ENCODE assay signal across 21 mouse cellular contexts in the genomic region with DNA sequence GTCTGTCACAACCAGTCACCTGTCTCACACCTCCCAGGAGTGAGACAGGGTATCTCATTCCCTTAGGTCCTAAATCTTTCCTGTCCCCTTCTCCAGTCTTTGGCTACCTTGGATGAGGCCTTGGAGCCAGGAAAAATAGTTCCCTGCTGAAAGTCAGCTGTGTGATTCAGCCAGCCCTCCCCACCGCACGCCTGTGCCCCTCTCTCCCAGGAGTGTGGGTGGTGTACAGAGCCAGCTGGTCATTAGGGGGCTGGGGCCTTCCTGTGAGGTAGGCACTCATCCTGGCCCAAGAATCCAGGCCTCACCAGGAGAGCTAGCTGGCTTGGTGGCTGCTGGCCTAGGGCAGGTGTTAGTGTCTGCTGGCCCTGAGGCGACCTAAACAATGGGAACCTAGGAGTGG. TPM values are rescaled to one million over a fixed set of nuclear protein-coding genes. Genes with fewer than 3 reads are reported as not detected.
DNase-seq lines count a peak whose midpoint lies in the region; ATAC-seq lines count a peak whose summit lies in the region.
"Had no signal": no experiment of that assay in that cellular context is flagged by ENCODE, and none has a peak within 500 bp of the region (broad histone marks: within the 10 kb centered on the region; RNA-seq: fewer than 3 reads in every experiment).

No protein-coding gene starts in this region.

- no peak overlapping the region for H3K4me2 ChIP-seq in heart, embryonic 12.5 days
- H3K4me2 ChIP-seq in liver, embryonic 12.5 days = no peak overlapping the region
- H3K4me2 ChIP-seq in stomach, embryonic 15.5 days = no peak overlapping the region
- H3K4me2 ChIP-seq: heart, embryonic 15.5 days; lung, embryonic 15.5 days; neural tube, embryonic 15.5 days had no signal

- 81% methylated on average over 3 of the region's 3 CpGs for WGBS in heart, embryonic 12.5 days
- 74% methylated on average over 3 of the region's 3 CpGs for WGBS in liver, embryonic 12.5 days (ENCODE audit: insufficient replicate concordance)
- WGBS in stomach, embryonic 15.5 days = 77% methylated on average over 3 of the region's 3 CpGs

- no peaks in the 10 kb centered on the region for H3K9me3 ChIP-seq in heart, embryonic 12.5 days (replicated peaks)
- H3K9me3 ChIP-seq in liver, embryonic 12.5 days (replicated peaks) = no peaks in the 10 kb centered on the region
- no peaks in the 10 kb centered on the region for H3K9me3 ChIP-seq in stomach, embryonic 15.5 days
- H3K9me3 ChIP-seq: heart, embryonic 15.5 days; lung, embryonic 15.5 days; neural tube, embryonic 15.5 days had no signal

- H3K4me3 ChIP-seq in heart, embryonic 12.5 days = no peak overlapping the region
- no peak overlapping the region for H3K4me3 ChIP-seq in liver, embryonic 12.5 days
- H3K4me3 ChIP-seq in brown adipose tissue, adult 24 weeks (ENCODE audit: insufficient read depth, low read depth, low read length) = no peak overlapping the region
- H3K4me3 ChIP-seq in stomach, embryonic 15.5 days (replicated peaks) = no peak overlapping the region
- H3K4me3 ChIP-seq: heart, embryonic 15.5 days; lung, embryonic 15.5 days; neural tube, embryonic 15.5 days had no signal

- intact Hi-C loops in heart, postnatal 25 days (cut with DNase I) = no loop called here

- peak overlapping the region; percentile 52; the same call in 1 of the 2 replicates for H3K27ac ChIP-seq in heart, embryonic 12.5 days (ENCODE audit: poor library complexity, severe bottlenecking)
- H3K27ac ChIP-seq in liver, embryonic 12.5 days = peak overlapping the region; percentile 17; the same call in 1 of the 2 replicates
- H3K27ac ChIP-seq in brown adipose tissue, adult 24 weeks (replicated peaks; ENCODE audit: low read depth, low read length) = peak overlapping the region; percentile 67
- peak overlapping the region; percentile 90; the same call in 1 of the 2 replicates for H3K27ac ChIP-seq in stomach, embryonic 15.5 days
- H3K27ac ChIP-seq: lung, embryonic 15.5 days; neural tube, embryonic 15.5 days had no signal

- H3K36me3 ChIP-seq in heart, embryonic 12.5 days = peaks cover 81% of the 10 kb centered on the region
- peaks cover 86% of the 10 kb centered on the region for H3K36me3 ChIP-seq in liver, embryonic 12.5 days
- peaks cover 42% of the 10 kb centered on the region for H3K36me3 ChIP-seq in stomach, embryonic 15.5 days

- peaks cover 29% of the 10 kb centered on the region for H3K4me1 ChIP-seq in heart, embryonic 12.5 days (replicated peaks)
- peaks cover 35% of the 10 kb centered on the region for H3K4me1 ChIP-seq in liver, embryonic 12.5 days
- H3K4me1 ChIP-seq in brown adipose tissue, adult 24 weeks (ENCODE audit: control insufficient read depth, insufficient read depth, insufficient read length, low read length) = peaks cover 26% of the 10 kb centered on the region
- 0 out of 2 replicates have a peak, but pooled peaks cover 16% of the 10 kb centered on the region for H3K4me1 ChIP-seq in stomach, embryonic 15.5 days
- H3K4me1 ChIP-seq: lung, embryonic 15.5 days had no signal

- H3K27me3 ChIP-seq in heart, embryonic 12.5 days (replicated peaks) = no peaks in the 10 kb centered on the region
- no peaks in the 10 kb centered on the region for H3K27me3 ChIP-seq in liver, embryonic 12.5 days (replicated peaks)
- H3K27me3 ChIP-seq in stomach, embryonic 15.5 days (replicated peaks) = no peaks in the 10 kb centered on the region
- H3K27me3 ChIP-seq: heart, embryonic 15.5 days; lung, embryonic 15.5 days; neural tube, embryonic 15.5 days had no signal

- H3K9ac ChIP-seq in heart, embryonic 12.5 days = 0 out of 2 replicates have a peak overlapping the region, but pooled peaks have one; percentile 28
- no peak overlapping the region for H3K9ac ChIP-seq in liver, embryonic 12.5 days
- no peak overlapping the region for H3K9ac ChIP-seq in stomach, embryonic 15.5 days
- H3K9ac ChIP-seq: forebrain, postnatal 0 days; heart, embryonic 15.5 days; lung, embryonic 15.5 days; neural tube, embryonic 15.5 days had no signal

- ATAC-seq in heart, embryonic 12.5 days (ENCODE audit: insufficient number of reproducible peaks, low FRiP score) = no peak
- no peak for ATAC-seq in liver, embryonic 12.5 days
- no peak for ATAC-seq in stomach, embryonic 15.5 days (ENCODE audit: insufficient read depth, low FRiP score, low read depth)
- ATAC-seq in erythroid progenitor cell, adult 5-6 weeks (replicated peaks; ENCODE audit: low FRiP score, poor library complexity, severe bottlenecking) = no peak
- ATAC-seq: forebrain, postnatal 0 days had no signal

- DNase-seq in heart, postnatal 25 days (ENCODE audit: low spot score) = no peak
- DNase-seq in liver = no peak
- DNase-seq in ovary, postnatal 36 days (ENCODE audit: low spot score) = no peak
- DNase-seq: forebrain, postnatal 0 days; gastrocnemius, postnatal 36 days; thymus, postnatal 36 days had no signal

RNA-seq across cellular contexts. Expression of gene Gm28035, which starts 12.2 kb away (rescaled TPM):
- 0.33 and 0.40 TPM in 2 replicates for polyA plus RNA-seq in heart, embryonic 12.5 days (2016; fragmentation: Nextera tagmentation; extraction: Ambion mirVana)
- 1 to 10 TPM; 3.7 to 4.4 TPM for total RNA-seq in heart, postnatal 25 days (2021)
- polyA plus RNA-seq in liver, embryonic 12.5 days (2016; fragmentation: Nextera tagmentation; extraction: Ambion mirVana) = 0.11 and 0.12 TPM in 2 replicates
- polyA plus RNA-seq in brown adipose tissue, adult 24 weeks (2012; ENCODE audit: insufficient read depth, insufficient read length, missing spikeins) = not detected in 2 replicates
- polyA plus RNA-seq in stomach, embryonic 15.5 days (2015; fragmentation: Nextera tagmentation; extraction: Ambion mirVana) = 0.22 and 0.35 TPM in 2 replicates
- not detected in 2 replicates for total RNA-seq in erythroid progenitor cell, adult 5-6 weeks (2015; ENCODE audit: low replicate concordance)
- total RNA-seq in erythroid progenitor cell, adult 5-6 weeks (2017; ENCODE audit: low replicate concordance) = 0.13 TPM in 1 of 2 replicates, not detected in the other
- total RNA-seq: megakaryocyte progenitor cell, adult 5-6 weeks had no signal
- polyA plus RNA-seq: activated CD4-positive, CD25-positive, alpha-beta regulatory T cell, adult 4 months had no signal

RNA-seq across cellular contexts. Expression of gene Phyhd1, which starts 13.5 kb away (rescaled TPM):
- polyA plus RNA-seq in heart, embryonic 12.5 days (2016; fragmentation: Nextera tagmentation; extraction: Ambion mirVana) = 5.7 and 6.5 TPM in 2 replicates
- total RNA-seq in heart, postnatal 25 days (2021) = 100 to 1,000 TPM in 1 of 2 experiments, 10 to 100 TPM in 1; 94.8 to 104 TPM
- polyA plus RNA-seq in liver, embryonic 12.5 days (2016; fragmentation: Nextera tagmentation; extraction: Ambion mirVana) = 6.9 and 7.4 TPM in 2 replicates
- 16.2 and 19.3 TPM in 2 replicates for polyA plus RNA-seq in brown adipose tissue, adult 24 weeks (2012; ENCODE audit: insufficient read depth, insufficient read length, missing spikeins)
- polyA plus RNA-seq in stomach, embryonic 15.5 days (2015; fragmentation: Nextera tagmentation; extraction: Ambion mirVana) = 13.1 and 14.2 TPM in 2 replicates
- total RNA-seq in erythroid progenitor cell, adult 5-6 weeks (2015; ENCODE audit: low replicate concordance) = 6.1 and 11.3 TPM in 2 replicates
- 2.8 and 9.6 TPM in 2 replicates for total RNA-seq in erythroid progenitor cell, adult 5-6 weeks (2017; ENCODE audit: low replicate concordance)

RNA-seq across cellular contexts. Expression of gene Lrrc8a, which starts 15.0 kb away (rescaled TPM):
- polyA plus RNA-seq in heart, embryonic 12.5 days (2016; fragmentation: Nextera tagmentation; extraction: Ambion mirVana) = 35.4 and 37.7 TPM in 2 replicates
- 10 to 100 TPM; 58.2 to 66.7 TPM for total RNA-seq in heart, postnatal 25 days (2021)
- polyA plus RNA-seq in liver, embryonic 12.5 days (2016; fragmentation: Nextera tagmentation; extraction: Ambion mirVana) = 12.8 and 13.9 TPM in 2 replicates
- polyA plus RNA-seq in brown adipose tissue, adult 24 weeks (2012; ENCODE audit: insufficient read depth, insufficient read length, missing spikeins) = 11.9 and 14.8 TPM in 2 replicates
- polyA plus RNA-seq in stomach, embryonic 15.5 days (2015; fragmentation: Nextera tagmentation; extraction: Ambion mirVana) = 37.2 and 37.6 TPM in 2 replicates
- 9.6 and 11.9 TPM in 2 replicates for total RNA-seq in erythroid progenitor cell, adult 5-6 weeks (2015; ENCODE audit: low replicate concordance)
- 6.9 and 10.7 TPM in 2 replicates for total RNA-seq in erythroid progenitor cell, adult 5-6 weeks (2017; ENCODE audit: low replicate concordance)

RNA-seq across cellular contexts. Expression of gene Gm28038, which starts 28.3 kb away (rescaled TPM):
- polyA plus RNA-seq in heart, embryonic 12.5 days (2016; fragmentation: Nextera tagmentation; extraction: Ambion mirVana) = not detected in 2 replicates
- under 1 TPM in 1 of 2 experiments, not detected in 1; 0.91 TPM for total RNA-seq in heart, postnatal 25 days (2021)
- not detected in 2 replicates for polyA plus RNA-seq in liver, embryonic 12.5 days (2016; fragmentation: Nextera tagmentation; extraction: Ambion mirVana)
- polyA plus RNA-seq in brown adipose tissue, adult 24 weeks (2012; ENCODE audit: insufficient read depth, insufficient read length, missing spikeins) = not detected in 2 replicates
- not detected in 2 replicates for polyA plus RNA-seq in stomach, embryonic 15.5 days (2015; fragmentation: Nextera tagmentation; extraction: Ambion mirVana)
- not detected in 2 replicates for total RNA-seq in erythroid progenitor cell, adult 5-6 weeks (2015; ENCODE audit: low replicate concordance)
- not detected in 2 replicates for total RNA-seq in erythroid progenitor cell, adult 5-6 weeks (2017; ENCODE audit: low replicate concordance)
- total RNA-seq: gastrocnemius, postnatal 36 days; hindbrain, postnatal 0 days; left cerebral cortex, adult 18-20 months; megakaryocyte progenitor cell, adult 5-6 weeks had no signal
- polyA plus RNA-seq: activated CD4-positive, CD25-positive, alpha-beta regulatory T cell, adult 4 months; cortical plate, adult 2 months; forebrain, postnatal 0 days; heart, embryonic 15.5 days; hindbrain, postnatal 0 days; large intestine, adult 2 months; limb, embryonic 14.5 days; lung, embryonic 15.5 days; neural tube, embryonic 15.5 days had no signal

RNA-seq across cellular contexts. Expression of gene Dolk, which starts 33.6 kb away (rescaled TPM):
- polyA plus RNA-seq in heart, embryonic 12.5 days (2016; fragmentation: Nextera tagmentation; extraction: Ambion mirVana) = 26.6 and 27.1 TPM in 2 replicates
- total RNA-seq in heart, postnatal 25 days (2021) = 10 to 100 TPM; 23.6 to 26.3 TPM
- 15.5 and 17.5 TPM in 2 replicates for polyA plus RNA-seq in liver, embryonic 12.5 days (2016; fragmentation: Nextera tagmentation; extraction: Ambion mirVana)
- polyA plus RNA-seq in brown adipose tissue, adult 24 weeks (2012; ENCODE audit: insufficient read depth, insufficient read length, missing spikeins) = 37.8 and 40.5 TPM in 2 replicates
- polyA plus RNA-seq in stomach, embryonic 15.5 days (2015; fragmentation: Nextera tagmentation; extraction: Ambion mirVana) = 33.2 and 33.3 TPM in 2 replicates
- total RNA-seq in erythroid progenitor cell, adult 5-6 weeks (2015; ENCODE audit: low replicate concordance) = 1.3 TPM in 1 of 2 replicates, not detected in the other
- 1.0 TPM in 1 of 2 replicates, not detected in the other for total RNA-seq in erythroid progenitor cell, adult 5-6 weeks (2017; ENCODE audit: low replicate concordance)

Comparison
In these comparisons a context has a peak if more than half of its experiments do, and no peak if none do; other contexts are left out.
1. H3K27ac ChIP-seq: peak in every context shown above with its lines; median percentile 90 in stomach, embryonic 15.5 days; 67 in brown adipose tissue, adult 24 weeks; 52 in heart, embryonic 12.5 days; 17 in liver, embryonic 12.5 days.